Mouse (Mus musculus) heart, embryonic 16.5 days (tissue): ENCODE measurements at regions not wholly inside any gene's neighbourhood (a gene's known extent, or its start where the extent isn't known, plus 50 kb on each side); places are given as distances from the start of the nearest gene placed in this dataset.

Experiments used
- ATAC-seq: fragments of 200-750 bp; cut with Nextera tagmentation; replicated peaks from 2 replicates; pipeline ENCODE4 v1.8.0; 2017; ENCODE audit warnings: moderate number of reproducible peaks; ENCODE audit not compliant: insufficient read depth, low FRiP score; ENCODE audit errors: extremely low read depth
- H3K27ac ChIP-seq: fragments of 300-500 bp; sonication (generic); 2 replicates; pipeline ENCODE4 v1.5.1; 2014; ENCODE audit warnings: mild to moderate bottlenecking, low read length, control low read depth, moderate library complexity
- H3K27me3 ChIP-seq: fragments of 300-500 bp; sonication (generic); 2 replicates; pipeline ENCODE4 v1.6.1; 2014; ENCODE audit warnings: low read length, mixed read lengths; ENCODE audit not compliant: control insufficient read depth, insufficient read depth
- H3K36me3 ChIP-seq: fragments of 300-500 bp; sonication (generic); 2 replicates; pipeline ENCODE4 v1.6.1; 2014; ENCODE audit not compliant: control insufficient read depth, insufficient read depth
- H3K4me1 ChIP-seq: fragments of 300-500 bp; sonication (generic); 2 replicates; pipeline ENCODE4 v1.6.1; 2014; ENCODE audit warnings: low read length, mixed read lengths; ENCODE audit not compliant: control insufficient read depth, insufficient read depth
- H3K4me2 ChIP-seq: fragments of 300-500 bp; sonication (generic); 2 replicates; pipeline ENCODE4 v1.6.1; 2014; ENCODE audit warnings: low read depth, mild to moderate bottlenecking, control low read depth, low read length
- H3K4me3 ChIP-seq: fragments of 300-500 bp; sonication (generic); 2 replicates; pipeline ENCODE4 v1.5.1; 2014; ENCODE audit warnings: mild to moderate bottlenecking, control low read depth, low read length
- H3K9ac ChIP-seq: fragments of 300-500 bp; sonication (generic); 2 replicates; pipeline ENCODE4 v1.6.1; 2014; ENCODE audit warnings: low read length, control low read depth
- H3K9me3 ChIP-seq: fragments of 300-500 bp; sonication (generic); replicated peaks from 2 replicates; pipeline ENCODE4 v1.6.1; 2016; ENCODE audit warnings: low read length; ENCODE audit not compliant: control insufficient read depth
- WGBS: fragments of 180-500 bp; shearing (Covaris S2); extraction: QIAGEN DNeasy Blood & Tissue Kit; methylation state at CpG from one replicate; pipeline ENCODE4 v1.1.7; 2014; 5-methylcytosine and 5-hydroxymethylcytosine counted together

- Histone ChIP-seq H3K4me3 (no peak overlapping the region), H3K27me3 (no peaks in the 10 kb centered on the region), H3K9me3 (no peaks in the 10 kb centered on the region; the same call in 1 of the 2 replicates), H3K27ac (peak overlapping the region; percentile 24; the same call in 1 of the 2 replicates), H3K9ac (no peak overlapping the region), H3K4me1 (peaks cover 12% of the 10 kb centered on the region; the same call in 1 of the 2 replicates), H3K36me3 (no peaks in the 10 kb centered on the region), H3K4me2 (no peak overlapping the region)
- peak; percentile 45; the same call in 1 of the 2 replicates for ATAC-seq
- WGBS, result 31% methylated on average over 3 of the region's 3 CpGs
Observed at GRCm38 (mm10) chr9:41761050-41761576, 363.0 kb downstream of the Sorl1 start.

- Histone ChIP-seq H3K27me3 (no peaks in the 10 kb centered on the region), H3K9me3 (no peaks in the 10 kb centered on the region), H3K4me1 (peaks cover 9% of the 10 kb centered on the region), H3K9ac (no peak overlapping the region), H3K4me2 (no peak overlapping the region), H3K36me3 (no peaks in the 10 kb centered on the region), H3K27ac (no peak overlapping the region), H3K4me3 (no peak overlapping the region)
- ATAC-seq, result peak; percentile 63; the same call in 1 of the 2 replicates
- 55% methylated on average over 6 of the region's 6 CpGs for WGBS
Observed at GRCm38 (mm10) chr9:41754434-41755002, 369.6 kb downstream of the Sorl1 start.

GRCm38 (mm10) chr9:41745979-41746647 lies 378.0 kb downstream of the Sorl1 start:
- Histone ChIP-seq H3K27ac (no peak overlapping the region), H3K4me1 (no peaks in the 10 kb centered on the region), H3K27me3 (no peaks in the 10 kb centered on the region), H3K36me3 (no peaks in the 10 kb centered on the region), H3K9ac (no peak overlapping the region), H3K4me3 (no peak overlapping the region), H3K9me3 (no peaks in the 10 kb centered on the region), H3K4me2 (no peak overlapping the region)
- 78% methylated on average over 5 of the region's 5 CpGs for WGBS
- no peak for ATAC-seq

GRCm38 (mm10) chr9:41741500-41741899 lies 382.6 kb downstream of the Sorl1 start:
- H3K27ac ChIP-seq, result no peak overlapping the region
- H3K4me3 ChIP-seq, result no peak overlapping the region
- no peak overlapping the region for H3K4me2 ChIP-seq
- H3K9me3 ChIP-seq, result no peaks in the 10 kb centered on the region
- no peak for ATAC-seq
- no peak overlapping the region for H3K9ac ChIP-seq
- no peaks in the 10 kb centered on the region for H3K27me3 ChIP-seq
- H3K36me3 ChIP-seq, result no peaks in the 10 kb centered on the region
- WGBS, result 52% methylated on average over 5 of the region's 5 CpGs
- H3K4me1 ChIP-seq, result peaks cover 6% of the 10 kb centered on the region

GRCm38 (mm10) chr9:41740536-41740935 lies 383.6 kb downstream of the Sorl1 start:
- Histone ChIP-seq H3K4me1 (peaks cover 9% of the 10 kb centered on the region), H3K9ac (no peak overlapping the region), H3K36me3 (no peaks in the 10 kb centered on the region), H3K4me2 (no peak overlapping the region), H3K9me3 (no peaks in the 10 kb centered on the region), H3K27ac (no peak overlapping the region), H3K4me3 (no peak overlapping the region), H3K27me3 (no peaks in the 10 kb centered on the region)
- no peak for ATAC-seq
- 89% methylated on average over 8 of the region's 8 CpGs for WGBS

GRCm38 (mm10) chr9:41737671-41738070 lies 386.4 kb downstream of the Sorl1 start:
- Histone ChIP-seq H3K4me3 (no peak overlapping the region), H3K9me3 (no peaks in the 10 kb centered on the region), H3K9ac (no peak overlapping the region), H3K27me3 (no peaks in the 10 kb centered on the region), H3K27ac (no peak overlapping the region), H3K4me2 (no peak overlapping the region), H3K4me1 (peaks cover 13% of the 10 kb centered on the region), H3K36me3 (no peaks in the 10 kb centered on the region)
- 81% methylated on average over 6 of the region's 6 CpGs for WGBS
- no peak for ATAC-seq

- Histone ChIP-seq H3K9me3 (no peaks in the 10 kb centered on the region), H3K4me1 (peaks cover 13% of the 10 kb centered on the region), H3K9ac (peak overlapping the region; percentile 73; the same call in 1 of the 2 replicates), H3K4me2 (peak overlapping the region; percentile 85), H3K27me3 (no peaks in the 10 kb centered on the region), H3K36me3 (no peaks in the 10 kb centered on the region), H3K27ac (peak overlapping the region; percentile 88), H3K4me3 (peak overlapping the region; percentile 53; the same call in 1 of the 2 replicates)
- no peak for ATAC-seq
- WGBS, result 38% methylated on average over 6 of the region's 6 CpGs
Observed at GRCm38 (mm10) chr9:41736881-41737280, 387.2 kb downstream of the Sorl1 start.

GRCm38 (mm10) chr9:41736234-41736859 lies 387.8 kb downstream of the Sorl1 start:
- Histone ChIP-seq H3K4me3 (peak overlapping the region; percentile 53), H3K9ac (peak overlapping the region; percentile 73), H3K9me3 (no peaks in the 10 kb centered on the region), H3K4me2 (peak overlapping the region; percentile 85), H3K27me3 (no peaks in the 10 kb centered on the region), H3K36me3 (no peaks in the 10 kb centered on the region), H3K27ac (peak overlapping the region; percentile 88), H3K4me1 (peaks cover 13% of the 10 kb centered on the region)
- peak; percentile 51; the same call in 1 of the 2 replicates for ATAC-seq
- 2% methylated on average over 16 of the region's 16 CpGs for WGBS
